Mouse (Mus musculus) yolk sac, embryonic 10.5 days (tissue): Measurements from ENCODE around the gene Cox10.

ENCODE experiments used
- DNase-seq: peaks from one replicate; pipeline ENCODE4 v3.0.0-alpha.2; 2017; ENCODE audit warnings: low spot score

The Cox10 gene

GRCm38 (mm10) chr11:64045041-64045440 lies 34.2 kb downstream of the Cox10 start:
- no peak for DNase-seq

DNA sequence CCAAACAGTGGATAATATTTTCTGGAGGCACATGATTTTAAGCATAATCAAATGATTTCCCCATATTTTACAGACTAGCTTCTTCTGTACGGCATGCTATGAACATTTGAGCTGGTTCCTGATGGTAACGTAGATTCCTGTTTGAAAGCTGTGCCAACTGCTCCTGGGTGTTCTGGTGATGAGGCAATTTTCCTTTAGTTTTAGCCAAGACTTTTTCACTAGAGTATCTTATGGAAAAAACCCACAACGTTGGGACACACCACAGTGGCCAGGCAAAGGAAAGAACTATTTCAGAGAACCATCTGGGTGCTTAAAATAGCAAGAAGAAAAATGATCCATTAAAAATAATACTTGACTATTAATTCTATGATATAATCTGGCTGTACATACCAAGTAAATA lies 35.2 kb downstream of the Cox10 start:
- DNase-seq, result no peak

DNA sequence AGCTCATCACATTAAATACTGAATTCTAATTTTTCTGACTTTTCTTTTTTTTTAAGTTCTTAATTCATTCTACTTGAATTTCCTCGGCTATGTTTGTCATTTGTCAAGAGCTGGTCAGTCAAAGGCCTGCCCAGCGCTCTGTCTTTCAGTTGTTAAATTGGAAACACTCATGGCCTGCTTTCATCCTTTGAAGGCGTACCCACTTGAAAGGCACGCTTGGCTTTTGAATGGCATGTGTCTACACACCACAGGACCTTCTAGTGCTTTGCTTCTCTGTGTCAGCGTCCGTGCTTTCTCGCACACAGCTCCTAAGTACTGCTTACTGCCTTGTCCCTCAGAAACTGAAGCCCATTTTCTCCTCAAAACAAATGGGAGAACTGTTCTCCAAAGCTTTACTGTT lies 38.0 kb downstream of the Cox10 start:
- no peak for DNase-seq

DNA sequence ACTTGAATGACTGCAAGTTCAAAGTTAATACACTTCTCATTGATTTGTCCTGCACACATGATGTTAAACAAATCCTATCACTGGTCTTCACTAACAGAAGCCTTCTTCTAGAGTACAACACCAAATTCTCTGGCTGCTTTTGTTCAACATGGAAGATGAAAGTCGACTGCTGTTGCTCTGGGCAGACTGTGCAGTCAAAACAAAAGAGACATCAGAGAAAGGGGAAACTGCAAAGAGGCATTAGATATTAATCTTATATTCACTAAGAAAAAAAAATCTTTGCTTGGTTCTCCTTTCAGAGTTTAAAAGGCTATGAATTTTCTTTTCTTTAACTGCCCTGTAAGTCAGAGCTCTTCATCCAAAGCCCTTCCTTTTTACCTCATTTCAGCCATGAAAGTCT lies 39.7 kb downstream of the Cox10 start:
- DNase-seq, result no peak

DNA sequence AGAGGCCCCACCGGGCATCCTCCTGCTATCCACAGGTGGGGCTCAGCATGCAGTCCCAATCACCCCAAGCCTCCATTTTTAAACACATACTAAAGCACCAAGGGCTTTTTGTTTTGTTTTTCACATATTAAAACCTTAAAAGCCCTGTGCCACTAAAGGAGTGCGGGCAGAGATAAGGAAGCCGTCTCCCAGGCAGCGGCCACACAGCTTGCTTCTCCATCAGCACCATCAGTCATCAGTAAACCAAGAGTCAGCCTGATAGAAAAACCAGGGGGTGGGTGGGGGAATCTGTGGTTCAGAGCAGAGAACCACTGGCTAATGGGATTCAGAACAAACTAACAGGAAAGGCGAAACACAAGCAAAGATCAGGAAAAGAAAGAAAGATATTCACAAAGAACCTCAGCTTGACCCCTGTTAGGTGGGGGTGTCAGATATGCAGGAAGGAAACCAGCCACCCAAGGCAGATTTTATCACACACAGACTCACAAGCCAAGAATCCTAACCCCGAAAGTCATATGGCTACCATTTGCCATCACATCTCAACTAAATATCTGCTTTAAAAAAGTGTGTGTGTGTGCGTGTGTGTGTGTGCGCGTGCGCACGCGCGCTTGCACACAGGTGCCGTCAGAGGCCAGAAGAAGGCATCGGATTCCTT lies 41.7 kb downstream of the Cox10 start:
- no peak for DNase-seq

DNA sequence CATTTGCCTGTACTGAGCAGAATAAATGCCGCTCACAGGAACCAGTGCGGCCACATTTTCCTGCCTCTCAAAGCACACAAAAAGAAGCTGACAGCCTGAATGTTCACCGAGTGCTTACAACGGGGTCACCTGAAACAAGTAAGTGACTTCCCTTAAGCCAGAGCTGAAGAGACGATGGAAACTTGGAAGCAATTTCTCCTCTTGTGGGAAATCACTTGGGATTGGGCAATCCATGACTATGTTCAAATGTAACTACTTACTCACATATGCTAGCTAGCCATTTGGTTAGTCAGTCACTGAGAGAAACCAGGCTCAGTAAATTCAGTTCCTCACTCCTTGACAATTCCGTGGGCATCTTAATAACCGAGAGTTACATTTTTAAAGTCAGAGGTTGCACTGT lies 43.0 kb downstream of the Cox10 start:
- no peak for DNase-seq

DNA sequence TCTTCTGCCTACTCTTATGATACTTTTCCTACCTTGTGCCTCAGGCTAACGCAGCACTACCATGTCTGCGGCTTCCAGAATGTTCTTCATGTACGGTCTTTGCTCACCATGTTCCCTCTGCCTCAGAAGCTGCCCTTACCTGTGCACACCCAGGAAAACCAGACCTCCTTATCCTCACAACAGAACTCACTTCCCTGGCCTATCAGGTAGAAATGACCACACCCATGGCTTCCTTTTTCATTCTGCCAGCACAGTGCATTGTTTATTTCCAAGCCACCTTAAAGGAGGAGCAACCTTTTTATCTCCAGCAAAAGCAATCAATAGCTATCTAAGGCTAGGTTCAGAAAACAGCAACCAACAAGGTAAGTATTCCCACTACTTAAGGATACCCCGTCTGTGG lies 43.6 kb downstream of the Cox10 start:
- no peak for DNase-seq

DNA sequence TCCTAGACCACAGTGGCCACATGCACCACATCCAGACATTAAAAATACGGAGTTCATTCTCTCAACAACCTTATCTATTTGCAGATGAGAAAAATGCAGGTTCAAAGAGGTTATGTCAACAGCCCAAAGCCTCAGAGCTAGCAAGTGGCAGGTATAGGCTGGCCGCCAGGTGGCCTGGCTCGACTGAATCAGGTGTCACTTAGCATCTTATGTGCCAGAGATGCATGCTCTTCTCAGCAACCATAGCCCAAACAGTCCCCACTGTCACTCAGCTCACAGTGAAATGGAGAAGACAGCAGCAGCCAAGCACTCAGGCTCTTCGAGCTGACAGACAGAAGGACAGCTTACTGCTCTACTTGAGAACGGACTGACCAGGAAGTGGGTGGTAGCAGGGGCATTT lies 44.6 kb downstream of the Cox10 start:
- DNase-seq, result peak; percentile 24

- DNase-seq, result no peak
These were observed 51.8 kb downstream of the Cox10 start for GRCm38 (mm10) chr11:64027423-64027822.

GRCm38 (mm10) chr11:64025843-64026242 lies 53.4 kb downstream of the Cox10 start:
- no peak for DNase-seq

DNA sequence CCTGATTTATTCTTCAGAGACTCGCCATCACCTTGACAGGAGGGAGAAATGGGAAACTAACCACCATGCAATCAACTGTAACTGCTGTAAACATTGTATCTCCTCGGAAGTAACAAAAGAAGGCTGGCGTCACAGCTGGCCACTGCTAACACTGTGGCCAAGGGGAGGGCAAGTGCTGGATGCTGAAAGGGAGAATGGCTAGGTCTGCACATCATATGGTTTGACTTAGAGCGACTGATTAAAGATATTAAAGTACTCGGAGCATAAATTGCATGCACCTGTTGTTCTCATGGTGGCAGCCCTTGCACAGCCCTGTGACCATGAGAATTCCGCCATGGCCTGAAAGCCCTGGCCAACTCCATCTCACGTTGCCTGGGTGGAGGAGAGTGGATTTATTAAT lies 54.7 kb downstream of the Cox10 start:
- no peak for DNase-seq

DNA sequence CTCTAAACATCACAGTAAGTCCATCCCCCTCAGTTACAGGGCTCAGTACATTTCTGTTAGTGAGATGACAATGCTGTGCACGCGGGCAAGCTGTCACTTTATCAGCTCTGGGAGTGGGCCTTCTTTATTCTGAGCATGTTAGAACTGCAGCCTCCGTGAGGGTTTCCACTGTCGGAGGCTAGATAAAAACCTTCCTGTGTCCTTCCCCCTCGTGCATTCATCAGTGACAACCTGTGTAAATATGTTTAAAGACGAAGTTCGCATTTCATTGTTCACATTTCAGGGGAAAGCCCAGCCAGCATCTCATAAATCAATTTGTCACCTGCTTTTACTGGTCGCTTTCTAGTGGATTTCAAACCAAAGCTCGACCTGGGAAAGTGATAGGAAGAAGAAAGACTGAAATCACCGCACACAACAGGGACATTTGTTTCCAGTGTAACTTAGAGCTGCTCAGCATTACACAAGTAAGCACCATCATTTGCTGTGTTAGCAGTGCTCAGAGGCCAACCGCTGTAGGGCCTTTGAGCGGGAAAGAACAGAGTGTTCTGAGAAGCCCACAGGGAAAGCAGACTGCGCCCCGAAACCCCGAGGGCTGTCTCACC lies 55.8 kb downstream of the Cox10 start:
- no peak for DNase-seq

DNA sequence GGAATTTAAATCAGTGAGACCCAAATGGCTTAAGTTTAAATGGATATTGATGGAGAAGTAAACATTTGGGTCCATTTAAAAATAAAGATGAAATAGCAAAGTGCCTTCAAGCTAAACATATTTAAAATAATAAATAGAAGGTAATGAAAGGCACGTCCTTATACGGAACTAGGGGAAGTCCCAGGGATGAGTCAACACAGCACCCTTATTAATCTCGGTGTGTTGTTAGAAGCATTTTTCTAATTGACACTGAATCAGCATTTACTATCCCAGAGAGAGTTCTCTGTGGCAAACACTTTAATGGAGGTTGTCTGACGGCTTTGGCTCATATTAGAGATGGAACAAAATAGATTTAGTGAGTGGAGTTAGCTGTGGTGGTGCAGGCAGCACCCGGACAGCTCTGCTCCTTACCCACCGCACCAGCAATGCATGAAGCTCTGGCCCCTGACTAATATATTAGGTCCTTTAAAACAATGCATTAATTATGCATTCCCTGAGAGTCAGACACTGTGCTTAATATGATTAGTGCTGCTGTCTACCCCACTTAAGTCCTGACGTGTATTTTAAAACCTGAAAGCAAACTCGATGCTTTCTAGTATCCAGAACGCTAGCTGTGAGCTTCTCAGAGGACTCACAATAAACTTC lies 56.7 kb downstream of the Cox10 start:
- no peak for DNase-seq

DNA sequence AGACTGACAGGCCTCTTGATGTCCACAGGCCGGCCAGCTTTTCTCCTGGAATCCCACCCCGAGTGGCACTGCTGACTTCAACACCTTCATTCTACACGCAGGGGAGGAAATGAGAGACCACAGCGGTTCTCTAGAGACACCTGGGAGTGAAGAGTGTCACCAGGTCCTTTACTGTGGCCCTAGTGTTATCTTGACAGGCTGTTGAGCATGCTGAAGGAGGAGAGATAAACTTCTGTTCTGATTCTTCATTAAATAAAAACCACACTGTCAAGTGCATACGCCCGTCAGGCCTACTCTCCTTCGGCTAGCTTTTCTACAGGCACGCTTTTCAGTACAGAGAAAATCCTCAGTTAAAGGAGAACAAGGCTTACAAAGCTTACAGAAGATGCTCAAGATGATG lies 60.0 kb downstream of the Cox10 start:
- no peak for DNase-seq

DNA sequence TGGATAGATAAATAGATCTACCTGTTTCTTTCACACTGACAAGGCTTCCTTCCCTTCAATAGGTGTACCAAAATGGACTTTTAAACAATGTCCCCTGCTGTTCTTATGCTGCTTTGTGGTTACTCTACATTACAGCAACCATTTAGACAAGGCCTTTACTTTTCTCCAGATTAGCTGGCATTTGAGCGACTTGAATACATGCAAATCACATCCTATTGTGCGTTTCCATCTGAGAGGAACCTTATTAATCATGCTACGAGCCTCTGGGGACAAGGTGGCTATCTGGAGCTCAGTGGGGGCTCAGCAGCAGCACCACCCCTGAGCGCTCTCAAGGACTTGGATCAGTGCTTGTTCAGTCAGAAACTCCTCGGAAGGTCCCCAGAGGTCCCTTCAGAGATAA lies 61.1 kb downstream of the Cox10 start:
- no peak for DNase-seq

DNA sequence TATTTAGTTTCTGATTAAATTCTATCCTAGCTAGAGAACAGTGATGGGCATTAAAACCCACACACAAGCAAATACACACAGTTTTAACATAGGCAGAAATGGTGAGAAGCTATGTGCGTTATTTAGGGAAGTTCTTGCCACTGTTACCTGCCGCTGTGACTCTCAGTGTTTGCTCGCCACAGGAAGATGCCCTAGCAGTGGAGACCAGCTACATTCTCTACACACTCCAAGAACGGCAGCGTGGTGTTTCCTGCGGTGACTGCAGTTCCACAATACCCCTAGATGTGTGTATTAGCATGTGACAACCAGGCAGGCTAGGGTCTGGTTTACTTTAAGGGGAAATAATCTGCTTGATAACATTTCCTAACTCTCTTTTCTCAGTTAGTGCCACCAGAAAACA lies 64.0 kb downstream of the Cox10 start:
- DNase-seq, result no peak

GRCm38 (mm10) chr11:64010724-64011496 lies 68.4 kb downstream of the Cox10 start:
- DNase-seq, result no peak

GRCm38 (mm10) chr11:64004152-64004551 lies 75.1 kb downstream of the Cox10 start:
- no peak for DNase-seq

DNA sequence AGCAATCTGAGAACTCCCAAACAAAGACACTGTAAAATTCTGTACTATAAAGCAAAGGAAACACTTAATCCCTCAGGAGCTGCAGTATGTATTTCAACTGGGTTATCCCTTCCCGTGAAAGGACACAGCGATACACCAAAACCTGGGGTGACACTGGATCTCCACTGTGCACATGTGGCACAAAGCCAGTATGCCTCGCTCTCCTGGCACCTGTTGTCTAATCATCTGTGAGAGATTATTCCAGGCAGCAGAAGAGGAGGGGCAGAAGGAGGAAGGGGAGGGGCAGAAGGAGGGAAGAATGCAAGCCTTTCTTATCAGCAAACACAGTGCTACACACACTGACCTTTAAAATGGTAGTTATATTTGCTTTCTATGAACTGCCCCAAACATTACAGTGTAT lies 75.8 kb downstream of the Cox10 start:
- no peak for DNase-seq

GRCm38 (mm10) chr11:64002629-64003028 lies 76.6 kb downstream of the Cox10 start:
- DNase-seq, result no peak

DNA sequence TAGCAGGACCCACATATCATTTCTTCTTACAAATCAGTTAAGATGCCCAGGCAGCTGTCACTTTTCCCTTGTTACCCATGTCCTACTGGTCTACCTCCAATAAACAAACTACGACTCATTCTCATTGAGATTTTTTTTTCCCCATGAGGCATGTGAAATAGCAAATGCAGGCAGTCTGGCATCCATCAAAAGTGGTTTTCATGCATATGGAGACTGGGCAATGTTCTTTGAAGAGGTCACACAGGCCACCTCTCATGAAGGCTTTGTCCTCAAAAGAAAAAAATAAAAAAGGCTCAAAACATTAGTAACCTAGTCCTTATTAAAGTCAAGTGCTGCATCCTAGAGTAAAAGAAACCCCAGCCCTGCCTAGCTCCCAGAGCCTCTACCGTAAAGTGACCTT lies 78.2 kb downstream of the Cox10 start:
- DNase-seq, result no peak

DNA sequence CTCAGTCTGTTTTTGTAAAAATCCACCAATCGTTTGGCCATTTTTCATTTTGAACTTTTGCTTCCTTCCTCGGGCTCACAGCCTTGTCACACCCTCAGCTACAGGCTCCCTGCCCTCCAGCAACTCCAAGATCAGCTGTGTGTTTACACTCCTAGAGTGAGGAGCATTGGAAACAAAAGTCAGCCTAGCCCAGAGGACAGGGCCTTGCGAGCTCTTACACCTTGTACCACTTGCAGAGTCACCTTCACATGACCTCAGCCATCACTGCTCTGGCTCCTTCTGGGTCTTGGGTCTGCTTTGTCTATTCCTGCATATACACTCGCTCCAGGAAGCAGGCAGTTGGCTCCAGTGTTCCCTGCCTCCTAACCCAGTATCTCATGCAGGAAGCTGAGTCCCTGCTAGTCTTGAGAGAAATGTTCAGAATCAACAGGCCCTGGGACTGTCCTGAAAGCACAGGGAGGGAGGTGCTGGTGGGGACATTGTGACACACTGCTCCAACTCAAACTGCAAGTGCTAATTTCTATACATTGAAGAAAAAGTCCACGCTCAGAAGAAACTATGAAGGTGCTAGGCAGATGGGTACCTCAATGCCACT lies 79.0 kb downstream of the Cox10 start:
- DNase-seq, result no peak

DNA sequence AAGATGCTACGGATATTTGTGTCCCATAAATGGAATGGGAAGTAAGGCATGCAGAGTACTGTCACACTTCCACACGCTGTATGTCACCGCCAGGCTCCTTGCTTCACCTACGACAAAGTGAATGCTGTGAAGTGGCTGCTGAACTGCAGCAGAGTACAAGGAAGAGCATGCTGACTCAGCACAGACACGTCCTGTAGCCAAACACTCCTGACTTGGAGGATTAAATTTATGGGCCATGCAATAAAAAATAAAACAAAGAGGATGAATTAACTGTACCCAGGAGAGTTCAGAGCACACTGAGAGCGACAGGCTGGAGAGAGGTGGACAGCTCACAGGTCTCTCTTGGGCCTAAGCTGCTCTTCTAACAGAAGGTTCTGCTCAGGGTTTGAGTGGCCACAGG lies 79.8 kb downstream of the Cox10 start:
- no peak for DNase-seq
